Mouse (Mus musculus) forebrain, embryonic 15.5 days (tissue): ENCODE measurements around the gene Serpinb8. TPM values are rescaled to one million over a fixed set of nuclear protein-coding genes. Genes with fewer than 3 reads are reported as not detected.
A peak's percentile ranks its signal among the peaks of the same experiment; 100 is the strongest.

Experiments
- ATAC-seq: fragments of 200-750 bp; cut with Nextera tagmentation; replicated peaks from 2 replicates; pipeline ENCODE4 v1.8.0; 2017; ENCODE audit warnings: mild to moderate bottlenecking, moderate TSS enrichment, moderate library complexity
- H3K27ac ChIP-seq: fragments of 300-500 bp; sonication (generic); replicated peaks from 2 replicates; pipeline ENCODE4 v1.5.1; 2015; ENCODE audit warnings: mild to moderate bottlenecking, inconsistent platforms
- H3K27me3 ChIP-seq: fragments of 300-500 bp; sonication (generic); 2 replicates; pipeline ENCODE4 v1.6.1; 2015; ENCODE audit warnings: inconsistent platforms
- H3K36me3 ChIP-seq: fragments of 300-500 bp; sonication (generic); 2 replicates; pipeline ENCODE4 v1.6.1; 2015; ENCODE audit warnings: mild to moderate bottlenecking, inconsistent platforms
- H3K4me1 ChIP-seq: fragments of 300-500 bp; sonication (generic); 2 replicates; pipeline ENCODE4 v1.6.1; 2015; ENCODE audit warnings: inconsistent platforms
- H3K4me2 ChIP-seq: fragments of 300-500 bp; sonication (generic); replicated peaks from 2 replicates; pipeline ENCODE4 v1.6.1; 2015; ENCODE audit warnings: mild to moderate bottlenecking, inconsistent platforms
- H3K4me3 ChIP-seq: fragments of 300-500 bp; sonication (generic); 2 replicates; pipeline ENCODE4 v1.5.1; 2015; ENCODE audit warnings: mild to moderate bottlenecking, inconsistent platforms
- H3K9ac ChIP-seq: fragments of 300-500 bp; sonication (generic); replicated peaks from 2 replicates; pipeline ENCODE4 v1.6.1; 2015; ENCODE audit warnings: mild to moderate bottlenecking, inconsistent platforms
- H3K9me3 ChIP-seq: fragments of 300-500 bp; sonication (generic); 2 replicates; pipeline ENCODE4 v1.6.1; 2016; ENCODE audit warnings: inconsistent platforms
- WGBS: fragments of 180-500 bp; shearing (Covaris S2); methylation state at CpG from one replicate; pipeline ENCODE4 v1.1.7; 2015; ENCODE audit warnings: mixed read lengths; 5-methylcytosine and 5-hydroxymethylcytosine counted together
- polyA plus RNA-seq: library from polyadenylated mRNA; unstranded; fragments of >200 nt; fragmentation: Nextera tagmentation; extraction: Ambion mirVana; gene quantifications from 2 replicates; pipeline ENCODE4 v1.2.1, GENCODE M21; 2015

Gene Serpinb8
- polyA plus RNA-seq: 0.17 and 0.20 TPM in 2 replicates

DNA sequence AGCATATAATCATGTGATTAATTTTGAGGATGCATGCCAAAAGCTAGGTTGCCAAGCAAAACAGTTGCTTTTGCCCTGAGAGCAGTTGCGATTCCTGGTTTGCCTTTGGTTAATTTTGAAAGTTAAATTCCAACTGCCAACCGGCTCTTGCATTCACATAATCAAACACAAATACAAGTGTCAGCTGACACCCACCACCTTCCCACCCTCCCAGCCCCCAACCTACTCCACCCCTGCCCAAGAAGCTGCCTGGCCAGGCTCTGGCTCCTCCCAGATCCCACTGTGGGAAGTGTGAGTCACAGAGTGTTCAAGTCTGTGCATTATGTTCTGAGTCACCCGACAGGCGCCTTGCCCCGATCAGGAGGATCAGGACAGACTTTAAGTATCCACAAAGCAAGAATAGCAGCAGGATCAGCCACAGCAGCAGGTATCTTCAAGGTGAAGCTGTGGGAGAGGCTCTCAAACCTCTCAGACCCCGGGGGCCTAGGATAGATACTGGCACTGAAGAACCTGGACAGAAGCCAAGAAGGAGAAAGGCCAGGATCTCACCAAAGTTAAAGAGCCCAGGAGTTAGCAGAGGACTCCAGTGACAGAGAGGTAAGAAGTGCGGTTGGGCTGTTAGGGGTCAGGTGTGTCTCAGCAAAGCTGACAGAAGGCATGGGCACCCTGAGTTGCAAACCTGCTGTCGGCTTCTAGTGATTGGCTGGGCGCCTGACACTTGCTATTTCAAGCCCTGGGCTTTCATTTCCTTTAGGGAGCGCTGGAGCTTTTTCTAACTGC lies at the start of gene Serpinb8:
Gene Serpinb8 (plus strand): TSS at position 316 of the 780 bp plus-strand sequence.
- Histone ChIP-seq H3K9ac (no peak within 1 kb of the TSS), H3K9me3 (no peaks in the 10 kb centered on the region), H3K4me3 (no peak within 1 kb of the TSS), H3K27ac (no peak within 1 kb of the TSS), H3K27me3 (no peaks in the 10 kb centered on the region), H3K36me3 (no peaks in the 10 kb centered on the region), H3K4me1 (peaks cover 7% of the 10 kb centered on the region; the same call in 1 of the 2 replicates), H3K4me2 (peak within 1 kb of the TSS; percentile 13; the same call in 1 of the 2 replicates)
- ATAC-seq: peak; percentile 73; the same call in 1 of the 2 replicates
- WGBS: 47% methylated on average over 10 of the region's 10 CpGs

DNA sequence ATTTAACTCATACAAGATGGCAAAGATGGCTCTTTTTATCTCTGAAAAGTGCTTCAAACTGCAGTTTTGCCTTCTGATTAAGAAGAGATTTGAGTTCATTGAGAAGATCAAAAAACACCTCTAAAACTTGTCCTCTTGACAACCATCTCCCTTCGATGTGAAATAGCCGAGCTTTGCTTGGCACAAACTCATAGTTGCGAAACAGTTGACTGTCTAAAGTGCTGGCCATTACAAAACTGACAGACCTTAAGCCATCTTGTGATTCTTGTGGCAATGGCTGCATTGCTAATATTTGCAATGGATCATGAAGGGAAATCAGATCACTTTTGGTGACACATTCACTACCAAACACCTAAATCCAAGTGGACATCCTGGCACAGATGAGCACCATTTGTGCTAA lies 30.3 kb upstream of the Serpinb8 start:
- no peak for ATAC-seq
- H3K27me3 ChIP-seq: no peaks in the 10 kb centered on the region
- WGBS: 92% methylated on average over 3 of the region's 3 CpGs
- H3K4me2 ChIP-seq: no peak overlapping the region
- no peak overlapping the region for H3K4me3 ChIP-seq
- H3K27ac ChIP-seq: no peak overlapping the region
- H3K9me3 ChIP-seq: no peaks in the 10 kb centered on the region
- H3K36me3 ChIP-seq: no peaks in the 10 kb centered on the region
- no peaks in the 10 kb centered on the region for H3K4me1 ChIP-seq
- no peak overlapping the region for H3K9ac ChIP-seq

DNA sequence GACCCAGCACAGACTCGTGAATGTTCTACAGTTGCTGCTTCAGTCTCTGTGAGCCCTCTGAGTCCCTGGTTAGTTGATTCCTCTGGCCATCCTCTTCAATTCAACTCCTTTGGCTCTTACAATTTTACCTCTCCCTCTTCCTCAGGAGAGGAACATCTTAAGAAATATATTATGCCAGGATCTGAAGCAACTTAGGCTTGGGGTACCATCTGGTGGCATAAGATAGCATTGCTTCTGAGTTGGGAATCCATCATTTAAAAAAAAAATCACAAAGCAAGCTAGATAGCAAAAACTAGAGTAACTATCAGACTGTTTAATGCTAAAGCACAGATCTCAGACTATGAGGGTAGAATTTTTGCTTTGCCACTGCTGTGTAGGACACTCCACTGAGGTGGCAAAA lies 27.7 kb upstream of the Serpinb8 start:
- H3K4me1 ChIP-seq: no peaks in the 10 kb centered on the region
- H3K27me3 ChIP-seq: no peaks in the 10 kb centered on the region
- ATAC-seq: no peak
- no peaks in the 10 kb centered on the region for H3K9me3 ChIP-seq
- H3K36me3 ChIP-seq: no peaks in the 10 kb centered on the region
- no peak overlapping the region for H3K4me2 ChIP-seq
- no peak overlapping the region for H3K27ac ChIP-seq
- H3K9ac ChIP-seq: no peak overlapping the region
- 96% methylated on average over 1 of the region's 1 CpGs for WGBS
- no peak overlapping the region for H3K4me3 ChIP-seq

DNA sequence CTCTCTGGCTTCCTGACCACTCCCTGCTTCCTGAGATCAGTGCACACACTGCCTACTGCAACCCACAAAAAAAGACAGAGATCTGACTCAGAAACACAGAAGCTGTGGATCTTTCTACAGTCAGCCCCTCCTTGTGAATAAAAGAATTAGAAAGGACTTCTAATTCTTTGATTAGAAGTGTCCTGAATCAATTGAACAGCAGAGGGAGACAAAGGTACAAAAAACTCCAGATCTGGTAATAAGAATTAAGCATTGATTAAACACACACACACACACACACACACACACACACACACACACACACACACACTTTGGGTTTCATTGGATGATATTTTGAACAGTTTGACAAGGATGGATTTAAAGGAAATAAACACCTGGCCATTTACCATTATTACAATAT lies 24.2 kb upstream of the Serpinb8 start:
- H3K9ac ChIP-seq: no peak overlapping the region
- no peak overlapping the region for H3K4me3 ChIP-seq
- no peaks in the 10 kb centered on the region for H3K9me3 ChIP-seq
- H3K27ac ChIP-seq: no peak overlapping the region
- no peaks in the 10 kb centered on the region for H3K36me3 ChIP-seq
- H3K4me2 ChIP-seq: no peak overlapping the region
- no peaks in the 10 kb centered on the region for H3K4me1 ChIP-seq
- ATAC-seq: no peak
- H3K27me3 ChIP-seq: no peaks in the 10 kb centered on the region

DNA sequence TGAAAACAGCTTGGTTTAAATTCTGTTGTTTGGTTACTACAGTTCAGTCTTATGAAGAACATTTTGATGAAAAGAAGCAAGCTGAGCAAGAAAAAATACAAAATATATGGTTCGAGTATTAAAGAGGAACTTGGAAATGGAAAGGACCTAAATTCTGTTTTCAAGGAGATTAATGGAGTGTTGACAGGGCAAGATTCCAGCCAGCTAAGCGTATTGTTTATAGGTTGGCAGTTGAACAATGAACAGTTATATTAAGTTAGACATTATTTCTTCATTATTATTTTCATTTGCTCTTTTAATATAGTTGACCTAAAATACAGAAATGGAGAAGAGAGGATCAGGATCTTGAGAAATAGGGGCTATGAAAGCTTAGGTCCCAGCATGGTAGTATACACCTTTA lies 13.7 kb upstream of the Serpinb8 start:
- Histone ChIP-seq H3K4me1 (no peaks in the 10 kb centered on the region), H3K36me3 (no peaks in the 10 kb centered on the region), H3K4me3 (no peak overlapping the region), H3K4me2 (no peak overlapping the region), H3K27me3 (no peaks in the 10 kb centered on the region), H3K27ac (no peak overlapping the region), H3K9me3 (no peaks in the 10 kb centered on the region), H3K9ac (no peak overlapping the region)
- no peak for ATAC-seq
- WGBS: 85% methylated on average over 2 of the region's 2 CpGs

DNA sequence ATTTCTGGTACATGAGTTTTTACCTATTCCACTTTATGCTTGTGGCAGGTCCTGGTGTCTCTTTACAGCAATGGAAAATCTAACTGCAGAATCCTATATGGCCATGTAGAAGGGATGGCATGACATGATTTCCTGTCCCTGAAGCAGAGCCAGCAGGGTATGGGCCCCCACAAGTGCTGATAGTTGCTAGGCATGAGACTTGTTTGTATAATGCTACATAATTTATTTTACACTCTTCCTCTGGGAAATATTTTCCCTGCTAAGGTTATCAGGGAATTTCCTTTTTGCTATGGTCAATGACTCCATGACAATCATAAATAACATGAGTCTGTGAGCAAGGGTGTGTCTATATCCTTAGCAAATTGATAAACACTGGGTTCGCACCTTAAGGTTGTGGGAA lies 12.3 kb upstream of the Serpinb8 start:
- Histone ChIP-seq H3K36me3 (no peaks in the 10 kb centered on the region), H3K9ac (no peak overlapping the region), H3K4me1 (no peaks in the 10 kb centered on the region), H3K27me3 (no peaks in the 10 kb centered on the region), H3K4me3 (no peak overlapping the region), H3K27ac (no peak overlapping the region), H3K4me2 (no peak overlapping the region), H3K9me3 (no peaks in the 10 kb centered on the region)
- WGBS: 89% methylated on average over 1 of the region's 1 CpGs
- ATAC-seq: no peak

DNA sequence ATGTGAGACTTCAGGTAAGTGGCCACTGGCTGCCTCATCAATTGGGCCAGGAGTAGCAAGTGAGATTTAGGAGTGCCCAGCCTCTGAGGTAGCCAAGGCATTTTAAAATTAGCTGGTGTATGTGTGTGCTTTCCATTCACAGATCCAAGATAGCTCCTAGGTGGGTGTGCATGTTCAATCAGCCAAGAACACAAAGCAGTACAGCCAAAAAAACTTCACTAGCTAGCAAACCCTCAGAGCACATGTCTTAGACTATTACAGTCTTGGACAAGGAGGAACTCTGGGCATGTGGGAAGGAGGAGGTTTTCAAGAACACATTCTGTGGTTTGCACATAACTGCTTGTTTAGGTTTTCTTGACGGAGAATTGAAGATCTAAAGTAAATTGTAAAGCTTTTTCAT lies 8.6 kb upstream of the Serpinb8 start:
- no peak overlapping the region for H3K4me3 ChIP-seq
- 85% methylated on average over 1 of the region's 1 CpGs for WGBS
- H3K36me3 ChIP-seq: no peaks in the 10 kb centered on the region
- no peak overlapping the region for H3K4me2 ChIP-seq
- no peaks in the 10 kb centered on the region for H3K9me3 ChIP-seq
- no peaks in the 10 kb centered on the region for H3K27me3 ChIP-seq
- no peak overlapping the region for H3K27ac ChIP-seq
- no peak for ATAC-seq
- H3K9ac ChIP-seq: no peak overlapping the region
- no peaks in the 10 kb centered on the region for H3K4me1 ChIP-seq

DNA sequence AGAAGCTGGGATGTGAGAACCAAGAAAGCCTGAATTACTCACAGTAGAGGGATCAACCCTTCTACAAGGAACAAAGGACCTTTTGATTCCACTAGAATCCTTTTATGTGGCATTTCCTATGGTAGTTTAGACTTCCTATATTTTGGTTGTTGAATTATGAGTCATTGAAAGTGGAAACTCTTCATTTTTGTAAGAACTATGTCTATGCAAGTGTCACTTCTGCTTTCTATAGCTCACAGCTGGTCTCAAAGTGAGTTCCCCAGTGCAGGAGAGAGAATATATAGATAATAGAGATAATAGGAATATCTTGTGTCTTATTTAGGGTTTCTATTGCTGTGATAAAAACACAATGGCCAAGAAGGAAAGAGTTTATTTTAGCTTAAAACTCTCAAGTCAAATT lies 6.9 kb upstream of the Serpinb8 start:
- no peaks in the 10 kb centered on the region for H3K4me1 ChIP-seq
- H3K4me3 ChIP-seq: no peak overlapping the region
- H3K9me3 ChIP-seq: no peaks in the 10 kb centered on the region
- no peak overlapping the region for H3K9ac ChIP-seq
- no peaks in the 10 kb centered on the region for H3K27me3 ChIP-seq
- no peak overlapping the region for H3K27ac ChIP-seq
- no peaks in the 10 kb centered on the region for H3K36me3 ChIP-seq
- H3K4me2 ChIP-seq: no peak overlapping the region
- no peak for ATAC-seq

DNA sequence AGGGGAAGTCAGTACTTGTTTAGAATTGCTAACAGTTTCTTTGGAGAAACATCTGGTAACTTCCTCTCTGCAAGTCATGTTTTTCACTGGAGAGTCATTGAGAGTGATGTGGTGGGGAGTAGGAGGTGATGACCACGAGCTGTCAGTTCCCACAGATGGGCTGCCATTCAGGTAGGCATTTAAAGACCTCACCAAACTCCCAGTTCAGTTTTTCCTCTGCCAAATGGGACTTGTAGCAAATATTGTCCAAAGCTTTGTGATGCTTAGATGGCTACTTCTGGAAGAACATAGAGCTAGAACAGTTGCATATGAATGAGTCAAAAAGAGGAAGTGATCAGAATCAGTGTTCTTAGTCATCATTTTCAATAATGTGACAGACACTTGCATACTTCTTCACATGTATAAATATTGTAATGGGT lies 5.8 kb upstream of the Serpinb8 start:
- no peak for ATAC-seq
- no peaks in the 10 kb centered on the region for H3K27me3 ChIP-seq
- H3K9me3 ChIP-seq: no peaks in the 10 kb centered on the region
- H3K4me2 ChIP-seq: no peak overlapping the region
- H3K9ac ChIP-seq: no peak overlapping the region
- H3K4me1 ChIP-seq: no peaks in the 10 kb centered on the region
- WGBS: 47% methylated on average over 1 of the region's 1 CpGs
- H3K27ac ChIP-seq: no peak overlapping the region
- H3K36me3 ChIP-seq: no peaks in the 10 kb centered on the region
- H3K4me3 ChIP-seq: no peak overlapping the region

DNA sequence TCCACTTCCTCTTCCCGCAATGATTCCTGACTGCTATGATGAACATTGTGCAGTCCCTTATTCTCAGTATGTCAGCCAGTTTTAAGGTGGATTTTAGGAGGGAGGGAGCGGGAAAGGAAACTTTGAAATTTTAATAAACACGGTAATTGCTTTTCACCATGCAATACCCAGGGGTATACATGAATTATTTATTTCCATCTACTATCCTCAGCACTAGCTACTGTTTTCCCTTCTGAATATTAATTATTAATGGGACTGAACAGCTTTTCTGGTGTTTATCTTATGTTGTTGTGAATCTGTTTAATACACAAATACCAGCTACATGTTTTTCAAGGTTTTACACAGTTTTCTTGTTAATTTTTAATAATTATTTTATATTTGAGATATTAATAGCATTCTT lies 4.9 kb upstream of the Serpinb8 start:
- WGBS: 81% methylated on average over 3 of the region's 3 CpGs
- no peak for ATAC-seq

DNA sequence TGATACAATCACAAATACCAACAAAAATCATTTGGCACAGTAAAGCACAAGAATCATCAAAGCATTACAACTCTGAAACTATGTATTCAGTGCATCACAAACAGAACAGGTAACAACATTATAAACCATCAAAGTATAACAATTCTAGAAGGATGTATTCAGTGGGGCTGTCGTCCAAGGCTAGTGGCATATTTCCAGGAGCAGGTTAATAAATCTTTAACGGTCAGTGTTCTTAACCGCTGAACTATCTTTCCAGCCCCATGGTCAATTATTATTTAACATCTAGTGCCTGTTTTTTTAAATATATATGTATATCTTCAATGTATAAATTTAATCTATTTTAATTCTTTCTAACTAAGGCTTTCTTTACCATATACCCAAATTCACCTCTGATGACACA lies 3.6 kb upstream of the Serpinb8 start:
- ATAC-seq: no peak
- no peaks in the 10 kb centered on the region for H3K36me3 ChIP-seq
- H3K27me3 ChIP-seq: no peaks in the 10 kb centered on the region
- H3K4me1 ChIP-seq: peaks cover 7% of the 10 kb centered on the region; the same call in 1 of the 2 replicates
- H3K4me2 ChIP-seq: no peak overlapping the region
- H3K9me3 ChIP-seq: no peaks in the 10 kb centered on the region
- H3K4me3 ChIP-seq: no peak overlapping the region
- H3K9ac ChIP-seq: no peak overlapping the region
- no peak overlapping the region for H3K27ac ChIP-seq
- 90% methylated on average over 3 of the region's 3 CpGs for WGBS

More for the DNA sequence above, 4.9 kb upstream of the Serpinb8 start:
- Histone ChIP-seq H3K27ac (no peak overlapping the region), H3K9me3 (no peaks in the 10 kb centered on the region), H3K9ac (no peak overlapping the region), H3K4me3 (no peak overlapping the region), H3K4me2 (no peak overlapping the region), H3K27me3 (no peaks in the 10 kb centered on the region), H3K36me3 (no peaks in the 10 kb centered on the region), H3K4me1 (peaks cover 1% of the 10 kb centered on the region; the same call in 1 of the 2 replicates)

DNA sequence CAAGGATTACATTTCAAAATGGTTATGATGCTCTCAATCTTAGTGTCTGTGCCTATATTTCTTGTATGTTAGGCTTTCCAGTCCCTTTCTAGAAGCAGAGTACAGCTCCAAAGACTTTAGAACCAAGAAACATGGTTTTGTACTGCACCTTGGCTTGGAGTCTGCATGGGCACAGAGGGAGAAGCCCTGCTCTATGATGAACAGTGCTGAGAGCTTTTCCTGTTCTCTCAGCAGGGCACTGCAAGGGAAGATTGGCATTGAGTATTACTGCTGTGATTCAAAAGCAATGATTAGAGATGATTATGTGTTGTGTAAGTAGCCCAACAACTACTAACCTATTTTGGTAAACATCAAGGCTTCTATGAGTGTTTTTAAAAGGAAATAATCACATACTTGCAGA lies 1.6 kb upstream of the Serpinb8 start:
- no peaks in the 10 kb centered on the region for H3K36me3 ChIP-seq
- no peak overlapping the region for H3K27ac ChIP-seq
- no peak overlapping the region for H3K4me3 ChIP-seq
- H3K4me1 ChIP-seq: peaks cover 7% of the 10 kb centered on the region; the same call in 1 of the 2 replicates
- no peaks in the 10 kb centered on the region for H3K27me3 ChIP-seq
- H3K4me2 ChIP-seq: no peak overlapping the region
- no peak overlapping the region for H3K9ac ChIP-seq
- no peaks in the 10 kb centered on the region for H3K9me3 ChIP-seq
- no peak for ATAC-seq

DNA sequence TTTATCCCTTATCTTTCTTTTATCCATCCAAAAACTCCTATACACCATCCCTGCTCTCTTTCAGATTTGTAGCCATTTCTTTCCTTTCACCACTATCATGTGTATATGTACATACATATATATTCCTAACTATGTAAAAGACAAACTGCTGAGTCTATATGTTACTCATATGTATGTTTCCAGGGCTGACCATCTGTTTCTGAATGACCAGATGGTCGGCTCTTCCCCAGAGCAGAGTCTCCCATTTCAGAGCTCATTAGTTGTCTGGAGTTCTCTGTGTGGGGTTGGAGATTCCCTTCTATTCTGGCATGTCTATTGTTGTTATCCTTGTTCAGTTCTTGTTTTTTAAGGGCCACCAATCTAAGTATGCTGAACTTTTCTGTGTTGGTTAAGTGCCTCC lies 1.2 kb upstream of the Serpinb8 start:
- no peak overlapping the region for H3K9ac ChIP-seq
- no peaks in the 10 kb centered on the region for H3K27me3 ChIP-seq
- no peaks in the 10 kb centered on the region for H3K9me3 ChIP-seq
- 31% methylated on average over 1 of the region's 1 CpGs for WGBS
- no peak for ATAC-seq
- peaks cover 7% of the 10 kb centered on the region; the same call in 1 of the 2 replicates for H3K4me1 ChIP-seq
- H3K36me3 ChIP-seq: no peaks in the 10 kb centered on the region
- no peak overlapping the region for H3K4me2 ChIP-seq
- no peak overlapping the region for H3K27ac ChIP-seq
- H3K4me3 ChIP-seq: no peak overlapping the region
